Mouse (Mus musculus) erythroid progenitor cell, adult 5-6 weeks (primary cell): ENCODE measurements around the gene Slc39a2. TPM values are rescaled to one million over a fixed set of nuclear protein-coding genes. Genes with fewer than 3 reads are reported as not detected.
"Not testable (repeated sequence)": the region's sequence is repeated elsewhere in the genome, so short reads cannot be mapped to it uniquely, and the experiment has no call there.

ENCODE experiments used
- ATAC-seq: replicated peaks from 2 replicates; pipeline ENCODE4 v1.8.0; 2016; ENCODE audit warnings: moderate number of reproducible peaks, mild to moderate bottlenecking, moderate TSS enrichment, inconsistent platforms; ENCODE audit not compliant: poor library complexity, low FRiP score, severe bottlenecking
- total RNA-seq, 2 experiments: library from RNA; stranded (forward) in 1 of 2; stranded (reverse) in 1 of 2; fragments of 150-400 nt in 1 of 2; fragments of 186-747, 209-891 nt in 1 of 2; gene quantifications; 2 replicates each; pipeline versions ENCODE4 v1.2.3 to v1.2.4; 2015 to 2017; ENCODE audit warnings: low replicate concordance in 2 of 2

The Slc39a2 gene
- 2.1 TPM in 1 of 2 replicates, not detected in the other for total RNA-seq (2015; ENCODE audit: low replicate concordance)
- not detected in 2 replicates for total RNA-seq (2017; ENCODE audit: low replicate concordance)

DNA sequence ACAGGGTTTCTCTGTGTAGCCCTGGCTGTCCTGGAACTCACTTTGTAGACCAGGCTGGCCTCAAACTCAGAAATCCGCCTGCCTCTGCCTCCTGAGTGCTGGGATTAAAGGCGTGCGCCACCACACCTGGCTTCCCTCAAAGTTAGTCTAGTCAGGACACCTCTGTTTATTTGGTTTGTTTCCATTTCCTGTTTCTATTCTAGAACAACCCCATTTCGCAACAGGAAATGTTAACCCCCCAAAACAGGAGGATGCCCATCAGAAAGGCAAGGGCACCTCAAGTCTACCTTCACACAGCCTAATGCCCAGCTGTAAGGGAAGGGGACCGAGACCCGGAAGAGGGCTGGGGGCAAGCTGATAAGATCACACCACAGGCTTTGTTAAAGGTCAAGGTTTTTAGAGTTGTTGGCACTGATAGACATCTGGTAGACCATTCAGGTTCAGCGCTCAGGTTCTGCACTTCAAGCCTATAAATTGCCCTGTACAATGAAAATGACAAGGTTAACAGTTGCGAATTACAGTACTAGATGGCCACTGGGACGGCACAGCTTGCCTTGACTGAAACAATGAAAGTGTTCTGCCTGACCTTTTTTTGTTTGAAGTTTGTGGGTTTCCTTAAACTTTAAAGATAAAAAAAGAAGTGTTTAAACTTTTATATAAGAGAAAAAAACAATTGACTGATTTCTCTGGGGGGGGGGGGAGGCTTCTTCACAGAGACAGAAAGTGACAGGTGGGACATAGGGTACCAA lies at the start of gene Slc39a2:
Gene Slc39a2, plus strand, starts transcription at position 699 of the 749 bp plus-strand sequence.
- ATAC-seq = no peak

DNA sequence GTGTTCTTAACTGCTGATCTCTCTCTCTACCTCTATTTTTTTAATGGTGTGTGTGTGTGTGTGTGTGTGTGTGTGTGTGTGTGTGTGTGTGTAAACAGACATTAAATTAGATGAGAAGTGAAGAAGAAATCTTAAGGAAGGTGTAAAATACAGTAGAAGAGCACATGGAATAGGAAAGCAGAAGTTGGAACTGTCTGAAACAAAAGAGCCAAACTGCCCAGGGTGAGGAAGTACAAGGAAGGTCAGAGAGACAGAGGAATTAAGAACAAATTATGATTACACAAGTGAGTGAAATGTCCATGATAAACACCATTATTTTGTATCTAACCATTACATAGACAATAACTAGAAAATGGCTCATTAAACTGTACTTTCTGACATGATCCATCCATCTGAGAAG lies 48.8 kb upstream of the Slc39a2 start:
- ATAC-seq = no peak

DNA sequence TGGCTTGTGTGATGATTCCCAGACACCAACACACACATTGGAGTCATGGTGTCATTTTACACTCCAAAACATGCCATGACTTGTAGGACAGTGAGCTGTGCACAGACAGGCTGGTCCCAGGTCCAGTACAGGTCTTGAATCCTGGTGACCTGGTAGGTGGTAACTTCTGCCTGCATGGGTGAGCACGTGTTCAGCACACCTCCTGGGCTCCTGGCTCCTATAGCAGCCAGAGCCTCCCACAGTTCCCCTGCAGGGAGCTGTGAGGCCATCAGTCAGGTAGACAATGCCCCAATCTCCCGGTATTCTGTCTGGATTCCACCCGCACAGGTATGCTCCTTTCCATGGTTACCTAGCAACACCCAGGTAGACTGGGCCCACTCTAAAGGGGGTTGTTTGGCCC lies 46.1 kb upstream of the Slc39a2 start:
- no peak for ATAC-seq

DNA sequence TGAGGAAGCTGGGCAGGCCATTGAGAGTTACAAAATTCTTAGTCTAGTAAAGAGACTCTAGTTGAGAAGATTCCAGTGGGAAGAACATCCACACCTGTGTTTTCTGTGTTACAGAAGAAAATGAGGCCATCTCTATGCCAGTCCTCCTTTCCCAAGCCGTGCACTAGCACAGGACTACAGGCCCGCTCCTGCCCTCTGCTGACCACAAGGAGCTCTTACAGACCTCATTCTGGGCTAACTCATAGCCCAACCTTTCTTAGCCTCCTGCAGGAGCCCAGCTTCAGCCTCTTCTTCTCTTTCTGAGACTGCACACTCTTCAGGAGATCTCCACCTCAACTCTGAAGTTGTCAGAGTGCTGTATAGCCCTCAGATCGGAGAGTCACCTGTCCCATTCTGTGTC lies 41.7 kb upstream of the Slc39a2 start:
- ATAC-seq = not testable (repeated sequence)

DNA sequence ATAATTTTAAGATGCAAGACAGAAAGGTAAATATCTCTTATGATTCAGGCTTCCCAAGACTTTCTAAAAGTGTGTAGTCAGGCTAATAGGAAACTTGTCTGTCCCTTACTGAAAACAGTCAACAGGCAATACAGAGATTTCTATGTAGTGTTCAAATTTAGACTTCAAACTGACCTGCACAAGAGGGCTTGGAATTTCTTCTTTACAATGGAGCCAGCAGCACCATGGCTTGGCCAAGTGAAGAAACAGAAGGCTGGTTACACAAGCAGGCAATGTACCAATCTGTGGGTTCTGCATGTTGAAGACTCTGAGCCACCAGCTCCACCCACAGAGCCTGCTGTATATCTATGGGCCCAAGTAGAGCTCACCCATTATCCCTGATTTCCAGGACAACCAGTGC lies 39.3 kb upstream of the Slc39a2 start, which contains the start of gene Ear6:
Gene Ear6, plus strand, starts transcription at position 301 of the 400 bp plus-strand sequence.
- no peak for ATAC-seq

DNA sequence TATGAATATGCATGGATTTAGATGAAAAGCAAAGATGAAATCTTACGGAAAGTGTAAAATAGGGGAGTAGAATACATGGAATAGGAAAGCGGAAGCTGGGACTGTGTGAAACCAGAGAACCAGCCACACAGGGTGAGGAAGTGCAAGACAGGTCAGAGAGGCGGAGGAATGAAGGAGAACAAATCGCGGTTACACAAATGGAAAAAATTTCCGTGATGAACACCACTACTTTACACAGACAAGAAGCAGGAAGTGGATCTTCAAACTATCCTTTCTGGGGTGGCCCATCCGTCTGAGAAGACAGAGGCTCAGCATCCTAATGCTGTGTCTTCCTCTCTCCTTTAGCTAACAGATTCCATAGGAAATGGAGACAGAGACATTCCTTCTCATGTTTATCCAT lies 37.4 kb upstream of the Slc39a2 start:
- not testable (repeated sequence) for ATAC-seq

DNA sequence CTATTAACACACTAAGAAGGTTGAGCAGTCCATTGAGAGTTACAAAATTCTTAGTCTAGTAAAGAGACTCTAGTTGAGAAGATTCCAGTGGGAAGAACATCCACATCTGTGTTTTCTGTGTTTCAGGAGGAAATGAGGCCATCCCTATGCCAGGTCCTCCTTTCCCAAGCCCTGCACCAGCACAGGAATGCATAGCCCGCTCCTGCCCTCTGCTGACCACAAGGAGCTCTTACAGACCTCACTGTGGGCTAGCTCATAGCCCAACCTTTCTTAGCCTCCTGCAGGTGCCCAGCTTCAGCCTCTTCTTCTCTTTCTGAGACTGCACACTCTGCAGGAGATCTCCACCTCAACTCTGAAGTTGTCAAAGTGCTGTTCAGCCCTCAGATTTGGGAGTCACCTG lies 29.1 kb upstream of the Slc39a2 start:
- ATAC-seq = not testable (repeated sequence)

DNA sequence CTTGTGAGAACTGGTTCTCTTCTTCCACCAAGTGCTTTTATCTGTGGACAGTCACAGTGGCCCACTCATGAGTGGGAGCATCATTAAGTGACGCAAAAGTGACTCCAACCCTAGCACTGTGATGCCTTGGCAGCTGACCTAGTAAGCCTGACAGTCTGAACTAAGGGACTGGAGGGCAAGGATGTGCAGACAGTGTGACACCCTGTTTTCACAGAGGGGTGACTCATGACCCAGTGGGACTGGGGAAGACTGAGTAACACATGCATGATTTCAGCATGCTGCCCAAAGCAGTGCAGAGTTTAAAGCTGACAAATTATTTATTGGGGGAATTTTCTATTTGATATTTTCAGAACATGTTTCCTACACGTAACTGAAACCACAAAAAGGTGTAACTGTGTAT lies 21.9 kb upstream of the Slc39a2 start:
- no peak for ATAC-seq

DNA sequence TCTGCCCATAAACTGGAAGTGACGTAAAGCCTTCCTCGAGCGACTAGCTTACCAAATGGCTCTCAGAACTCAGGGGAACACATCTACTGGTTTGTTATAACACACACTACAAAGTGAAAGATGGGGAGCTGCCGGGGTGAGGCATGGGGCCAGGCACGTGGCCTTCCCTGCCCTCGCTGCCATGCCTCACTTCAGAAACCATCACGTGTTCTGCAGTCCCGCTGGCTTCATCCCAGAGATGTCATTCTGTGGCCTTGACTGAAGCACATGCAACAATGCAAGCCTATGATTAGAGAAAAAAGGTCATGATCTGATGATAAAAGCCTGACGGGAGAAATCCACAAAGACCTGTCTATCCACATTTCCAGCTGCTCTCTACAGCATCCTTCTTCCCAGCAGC lies 20.9 kb upstream of the Slc39a2 start:
- no peak for ATAC-seq

DNA sequence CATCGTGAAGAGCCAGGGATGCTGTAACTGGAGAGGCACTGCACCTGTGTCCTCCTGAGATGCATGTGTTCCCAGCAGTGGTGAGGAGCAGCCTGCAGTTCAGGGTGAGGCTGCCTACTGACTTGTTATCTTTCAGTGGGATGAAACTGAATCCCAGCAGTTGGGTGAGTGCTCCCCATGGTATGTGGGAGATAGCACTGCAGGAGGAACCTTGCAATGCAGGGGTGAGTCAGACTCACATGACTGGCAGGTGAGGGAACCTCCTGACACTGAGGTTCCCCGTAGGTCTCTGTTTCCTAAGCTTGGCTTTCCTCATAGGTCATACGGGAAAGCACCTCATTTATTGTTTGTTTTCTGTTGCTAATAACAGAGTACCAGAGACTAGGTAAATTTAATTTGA lies 15.2 kb upstream of the Slc39a2 start:
- ATAC-seq = no peak

DNA sequence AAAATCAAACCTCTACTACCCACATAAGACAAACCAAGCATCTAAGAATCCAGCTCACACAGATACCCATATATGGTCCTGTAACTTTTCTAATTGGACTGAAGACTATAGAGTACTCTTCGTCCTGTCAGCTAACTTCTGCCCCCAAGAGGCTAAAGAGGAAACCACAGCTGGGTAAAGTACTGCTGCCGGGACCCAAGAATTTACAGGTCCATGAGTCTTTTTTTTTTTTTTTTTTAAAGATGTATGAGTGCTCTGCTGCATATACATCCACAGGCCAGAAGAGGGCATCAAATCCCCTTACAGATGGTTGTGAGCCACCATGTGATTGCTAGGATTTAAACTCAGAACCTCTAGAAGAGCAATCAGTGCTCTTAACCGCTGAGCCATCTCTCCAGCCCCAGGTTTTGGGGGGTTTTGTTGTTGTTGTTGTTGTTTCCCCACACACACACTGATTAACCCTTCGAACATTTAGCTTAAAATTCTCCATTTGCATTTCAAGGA lies 9.1 kb upstream of the Slc39a2 start:
- ATAC-seq = 0 out of 2 replicates have a peak, but pooled peaks have one; percentile 30

DNA sequence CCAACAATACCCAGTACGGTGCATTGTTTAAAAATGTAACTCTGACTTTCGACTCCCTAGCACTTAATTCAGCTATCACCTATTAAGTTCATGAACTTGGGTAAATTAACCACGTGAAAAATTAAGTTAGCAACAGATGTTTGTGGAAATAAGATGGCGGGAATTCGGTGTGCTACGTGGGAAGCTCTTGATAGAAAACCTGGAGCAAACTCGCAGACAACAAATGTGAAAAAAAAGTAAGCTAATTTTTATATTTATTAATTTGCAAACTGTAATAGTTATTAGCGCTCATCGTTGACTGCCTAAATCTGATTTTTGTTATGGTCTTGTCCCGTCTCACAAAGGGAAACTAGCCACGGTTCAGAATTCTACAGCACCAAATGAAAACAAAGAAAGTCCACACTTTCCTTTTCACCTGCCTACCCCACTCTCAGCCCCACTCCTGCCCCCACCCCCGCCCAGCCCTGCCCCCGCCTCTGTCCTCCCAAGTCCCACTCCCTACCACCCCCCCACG lies 8.6 kb upstream of the Slc39a2 start:
- ATAC-seq = no peak

DNA sequence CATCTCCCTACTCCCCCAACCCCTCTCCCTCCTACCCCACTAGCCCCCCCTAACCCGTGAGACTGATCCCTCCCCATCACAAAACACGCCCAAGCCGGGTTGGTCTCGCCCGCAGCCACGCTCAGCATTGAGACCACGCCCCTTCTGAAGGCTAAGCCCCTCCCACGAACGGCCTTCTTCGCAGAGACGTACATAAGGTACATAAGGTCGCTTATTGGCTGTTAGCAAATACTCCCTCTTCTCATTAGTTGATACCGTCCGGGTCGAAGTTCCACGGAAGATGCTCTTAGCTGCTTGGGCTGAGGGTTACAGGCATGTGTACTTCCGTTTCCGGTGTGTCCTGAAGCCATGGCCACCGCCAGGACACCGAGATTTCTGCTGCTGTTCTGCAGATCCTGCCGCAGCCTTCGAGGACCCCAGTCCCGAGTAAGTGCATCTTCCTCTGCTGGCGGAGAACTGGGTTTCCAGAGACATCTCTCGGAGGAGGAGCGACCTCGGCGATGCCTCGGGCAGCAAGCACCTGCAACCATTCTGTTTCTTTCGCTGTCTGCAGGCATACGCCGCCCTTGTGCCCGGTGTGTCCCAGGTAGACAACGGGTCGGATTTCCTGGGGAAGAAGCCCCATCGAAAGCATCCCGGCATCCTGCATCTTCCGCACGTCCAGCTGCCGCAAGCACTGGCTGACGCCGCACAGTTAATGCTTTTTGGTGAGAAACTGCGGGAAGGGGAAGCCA lies 7.9 kb upstream of the Slc39a2 start, which contains the start of gene Mettl17:
Gene Mettl17, plus strand, starts transcription at position 245 of the 734 bp plus-strand sequence.
- peak; percentile 98 for ATAC-seq

DNA sequence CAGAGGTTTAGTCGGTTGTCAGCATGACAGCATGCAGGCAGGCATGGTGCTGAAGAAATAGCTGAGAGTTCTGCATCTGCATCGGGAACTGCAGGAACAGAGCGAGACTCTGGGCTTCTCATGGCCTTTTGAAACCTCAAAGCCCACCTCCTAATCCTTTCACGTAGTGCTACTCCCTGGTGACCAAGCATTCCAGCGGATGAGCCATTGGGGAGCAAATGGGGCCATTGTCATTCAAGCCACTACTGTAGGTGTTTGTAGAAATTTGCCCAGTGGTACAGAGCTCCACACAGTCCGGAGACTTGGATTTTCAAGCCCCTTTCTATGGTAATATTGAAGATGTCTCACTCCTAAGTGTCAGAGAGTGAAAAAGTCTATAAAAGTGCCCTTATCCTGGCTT lies 6.6 kb upstream of the Slc39a2 start:
- no peak for ATAC-seq

DNA sequence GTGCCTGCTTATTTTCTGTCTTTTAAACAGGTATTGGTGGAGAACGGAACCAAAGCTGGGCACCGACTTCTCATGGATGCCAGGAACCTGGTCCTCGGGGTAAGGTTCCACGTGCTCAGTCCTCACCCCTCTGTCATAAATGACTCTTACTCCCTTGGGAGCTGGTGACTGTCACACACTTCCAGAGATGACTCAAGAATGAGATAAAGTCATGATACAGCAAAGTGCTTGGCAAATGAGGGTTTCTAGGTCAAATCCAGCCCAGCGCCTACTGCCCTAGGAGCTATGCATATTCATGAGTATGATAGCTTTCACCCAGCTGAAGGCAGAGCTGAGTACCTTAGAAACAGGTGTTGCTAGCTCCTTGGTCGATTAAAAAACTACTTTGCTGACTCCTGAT lies 2.9 kb upstream of the Slc39a2 start:
- no peak for ATAC-seq

DNA sequence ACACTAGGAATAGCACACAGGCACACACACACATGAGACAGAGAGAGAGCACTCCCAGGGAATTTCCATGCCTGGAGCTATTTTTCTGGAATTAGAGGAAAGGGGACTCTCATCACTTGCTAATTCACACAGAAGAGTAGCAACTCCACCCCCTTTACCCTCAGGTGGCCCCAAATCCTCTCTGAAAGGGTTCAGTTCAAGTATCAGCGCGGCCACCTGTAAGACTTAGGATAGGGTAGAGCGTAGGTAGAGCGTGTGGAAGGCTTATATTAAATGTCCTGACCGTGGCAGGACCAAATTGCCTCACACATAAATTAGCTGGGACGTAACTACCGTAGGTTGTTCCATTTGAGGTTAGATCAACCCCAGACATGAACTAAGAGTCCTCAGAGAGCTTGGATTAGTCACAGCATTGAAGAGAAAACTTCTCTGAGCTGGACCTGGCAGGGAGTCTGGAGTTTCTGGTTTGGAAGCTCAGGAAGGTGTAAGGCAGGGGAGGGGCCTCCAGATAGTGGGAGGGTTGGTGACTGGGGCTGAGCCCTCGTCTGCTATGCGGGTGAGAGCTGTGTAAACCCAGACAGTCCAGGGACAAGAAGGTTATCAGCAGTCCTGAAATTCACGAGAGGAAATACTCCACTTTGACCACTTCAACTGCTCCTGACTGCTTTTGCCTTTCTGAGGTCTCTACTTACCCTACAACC lies 555 bp downstream of the Slc39a2 start:
- no peak for ATAC-seq

DNA sequence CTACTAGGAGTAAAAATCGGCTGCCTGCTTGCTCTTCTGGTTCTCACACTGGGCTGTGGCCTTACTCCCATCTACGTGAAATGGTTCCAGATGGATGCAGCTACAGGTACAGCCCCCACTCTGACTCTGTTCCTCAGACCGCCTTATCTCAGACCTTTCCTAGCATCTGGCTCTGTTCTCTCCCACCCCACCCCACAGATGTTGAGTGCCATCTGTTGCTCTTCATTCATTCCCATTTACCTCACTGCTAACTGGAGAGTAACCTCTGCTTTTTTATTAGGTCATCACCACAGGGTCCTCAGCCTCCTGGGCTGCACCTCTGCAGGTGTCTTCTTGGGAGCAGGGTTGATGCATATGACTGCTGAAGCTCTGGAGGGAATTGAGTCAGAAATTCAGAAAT lies 1.1 kb downstream of the Slc39a2 start:
- no peak for ATAC-seq

DNA sequence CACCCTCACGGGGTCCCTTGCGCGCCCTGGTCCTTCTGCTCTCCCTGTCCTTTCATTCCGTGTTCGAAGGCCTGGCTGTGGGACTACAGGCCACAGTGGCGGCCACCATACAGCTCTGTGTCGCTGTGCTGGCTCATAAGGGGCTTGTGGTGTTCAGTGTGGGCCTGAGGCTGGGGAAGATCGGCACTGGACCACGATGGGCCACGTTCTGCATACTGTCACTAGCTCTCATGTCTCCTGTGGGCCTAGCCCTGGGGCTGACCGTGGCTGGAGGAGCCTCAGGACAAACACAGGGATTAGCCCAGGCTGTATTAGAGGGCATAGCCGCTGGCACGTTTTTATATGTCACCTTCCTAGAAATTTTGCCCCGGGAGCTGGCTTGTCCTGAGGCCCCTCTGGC lies 2.4 kb downstream of the Slc39a2 start:
- 0 out of 2 replicates have a peak, but pooled peaks have one; percentile 30 for ATAC-seq

DNA sequence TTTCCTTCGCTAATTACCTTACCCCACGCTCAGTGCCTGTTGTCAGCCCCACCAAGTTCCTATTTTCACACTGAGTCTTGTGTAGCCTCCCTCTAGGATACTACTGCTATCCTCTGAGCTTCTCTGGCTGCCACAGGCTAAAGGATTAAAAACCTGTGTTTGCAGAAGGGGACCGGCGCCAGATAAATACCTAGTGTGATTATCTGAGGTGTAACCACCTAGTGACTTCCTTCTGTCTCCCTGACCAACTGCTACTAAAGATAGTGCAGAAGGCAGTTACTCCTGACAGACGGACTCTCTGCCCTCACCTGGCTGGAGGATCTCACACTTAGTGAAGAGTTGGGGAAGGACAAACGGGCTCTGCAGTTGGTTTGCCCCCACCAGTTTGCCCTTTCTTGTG lies 3.3 kb downstream of the Slc39a2 start:
- no peak for ATAC-seq
